Mouse (Mus musculus): Measurements from ENCODE around the gene Scn10a. TPM values are rescaled to one million over a fixed set of nuclear protein-coding genes. Genes with fewer than 3 reads are reported as not detected.

Gene Scn10a
- polyA plus RNA-seq, 1 experiment from 2014 or later, result 1.8 TPM

GRCm38 (mm10) chr9:119566214-119566613 lies 152.9 kb downstream of the Scn10a start:
- WGBS, result 6% methylated on average over 10 of the region's 10 CpGs
- DNase-seq (ENCODE audit: low spot score), result peak; percentile 58
- no peaks in the 10 kb centered on the region; the same call in 1 of the 2 replicates for H3K4me1 ChIP-seq (ENCODE audit: control insufficient read depth, insufficient read depth, low read length)
- no peak overlapping the region for H3K27ac ChIP-seq (replicated peaks; ENCODE audit: low read depth, low read length)
- H3K9ac ChIP-seq (ENCODE audit: low read depth, low read length), result no peak overlapping the region
- H3K9me3 ChIP-seq (ENCODE audit: control insufficient read depth, low read length), result no peaks in the 10 kb centered on the region
- peak; percentile 89 for ATAC-seq (ENCODE audit: low read depth)
- no peak overlapping the region for H3K4me2 ChIP-seq (ENCODE audit: low read depth, low read length)
- H3K27me3 ChIP-seq (replicated peaks; ENCODE audit: control insufficient read depth, insufficient read depth, low read length), result peaks cover 24% of the 10 kb centered on the region
- H3K36me3 ChIP-seq (ENCODE audit: control insufficient read depth, insufficient read depth, low read length), result no peaks in the 10 kb centered on the region
- no peak overlapping the region for H3K4me3 ChIP-seq (ENCODE audit: low read depth, low read length)

GRCm38 (mm10) chr9:119564803-119565202 lies 154.3 kb downstream of the Scn10a start:
- no peaks in the 10 kb centered on the region for H3K36me3 ChIP-seq (ENCODE audit: control insufficient read depth, insufficient read depth, low read length)
- no peak overlapping the region for H3K9ac ChIP-seq (ENCODE audit: low read depth, low read length)
- H3K4me2 ChIP-seq (ENCODE audit: low read depth, low read length), result no peak overlapping the region
- no peaks in the 10 kb centered on the region; the same call in 1 of the 2 replicates for H3K4me1 ChIP-seq (ENCODE audit: control insufficient read depth, insufficient read depth, low read length)
- H3K9me3 ChIP-seq (ENCODE audit: control insufficient read depth, low read length), result no peaks in the 10 kb centered on the region
- H3K27me3 ChIP-seq (replicated peaks; ENCODE audit: control insufficient read depth, insufficient read depth, low read length), result peaks cover 10% of the 10 kb centered on the region; the same call in 1 of the 2 replicates
- no peak overlapping the region for H3K27ac ChIP-seq (replicated peaks; ENCODE audit: low read depth, low read length)
- DNase-seq (ENCODE audit: low spot score) (no peak), ATAC-seq (ENCODE audit: low read depth) (no peak)
- H3K4me3 ChIP-seq (ENCODE audit: low read depth, low read length), result no peak overlapping the region
- 71% methylated on average over 6 of the region's 6 CpGs for WGBS

GRCm38 (mm10) chr9:119563617-119564016 lies 155.5 kb downstream of the Scn10a start:
- Histone ChIP-seq H3K9me3 (ENCODE audit: control insufficient read depth, low read length) (no peaks in the 10 kb centered on the region), H3K4me2 (ENCODE audit: low read depth, low read length) (no peak overlapping the region), H3K36me3 (ENCODE audit: control insufficient read depth, insufficient read depth, low read length) (no peaks in the 10 kb centered on the region), H3K4me3 (ENCODE audit: low read depth, low read length) (no peak overlapping the region), H3K27ac (replicated peaks; ENCODE audit: low read depth, low read length) (no peak overlapping the region), H3K4me1 (ENCODE audit: control insufficient read depth, insufficient read depth, low read length) (no peaks in the 10 kb centered on the region; the same call in 1 of the 2 replicates), H3K9ac (ENCODE audit: low read depth, low read length) (no peak overlapping the region), H3K27me3 (replicated peaks; ENCODE audit: control insufficient read depth, insufficient read depth, low read length) (peaks cover 10% of the 10 kb centered on the region; the same call in 1 of the 2 replicates)
- DNase-seq (ENCODE audit: low spot score) (no peak), ATAC-seq (ENCODE audit: low read depth) (no peak)
- 55% methylated on average over 6 of the region's 6 CpGs for WGBS

GRCm38 (mm10) chr9:119562256-119562655 lies 156.9 kb downstream of the Scn10a start:
- no peak overlapping the region for H3K27ac ChIP-seq (replicated peaks; ENCODE audit: low read depth, low read length)
- ATAC-seq (ENCODE audit: low read depth) (no peak), DNase-seq (ENCODE audit: low spot score) (no peak)
- H3K9me3 ChIP-seq (ENCODE audit: control insufficient read depth, low read length), result no peaks in the 10 kb centered on the region
- H3K4me1 ChIP-seq (ENCODE audit: control insufficient read depth, insufficient read depth, low read length), result no peaks in the 10 kb centered on the region; the same call in 1 of the 2 replicates
- no peaks in the 10 kb centered on the region for H3K36me3 ChIP-seq (ENCODE audit: control insufficient read depth, insufficient read depth, low read length)
- no peak overlapping the region for H3K4me3 ChIP-seq (ENCODE audit: low read depth, low read length)
- H3K4me2 ChIP-seq (ENCODE audit: low read depth, low read length), result no peak overlapping the region
- 56% methylated on average over 12 of the region's 12 CpGs for whole genome bisulfite sequencing
- H3K9ac ChIP-seq (ENCODE audit: low read depth, low read length), result no peak overlapping the region
- peaks cover 10% of the 10 kb centered on the region; the same call in 1 of the 2 replicates for H3K27me3 ChIP-seq (replicated peaks; ENCODE audit: control insufficient read depth, insufficient read depth, low read length)

GRCm38 (mm10) chr9:119561746-119562145 lies 157.4 kb downstream of the Scn10a start:
- Histone ChIP-seq H3K36me3 (ENCODE audit: control insufficient read depth, insufficient read depth, low read length) (no peaks in the 10 kb centered on the region), H3K9me3 (ENCODE audit: control insufficient read depth, low read length) (no peaks in the 10 kb centered on the region), H3K27ac (replicated peaks; ENCODE audit: low read depth, low read length) (no peak overlapping the region), H3K4me1 (ENCODE audit: control insufficient read depth, insufficient read depth, low read length) (no peaks in the 10 kb centered on the region; the same call in 1 of the 2 replicates), H3K4me2 (ENCODE audit: low read depth, low read length) (no peak overlapping the region), H3K27me3 (replicated peaks; ENCODE audit: control insufficient read depth, insufficient read depth, low read length) (peaks cover 7% of the 10 kb centered on the region; the same call in 1 of the 2 replicates), H3K9ac (ENCODE audit: low read depth, low read length) (no peak overlapping the region), H3K4me3 (ENCODE audit: low read depth, low read length) (no peak overlapping the region)
- DNase-seq (ENCODE audit: low spot score), result no peak
- 41% methylated on average over 8 of the region's 8 CpGs for WGBS
- ATAC-seq (ENCODE audit: low read depth), result no peak

- Histone ChIP-seq H3K27me3 (replicated peaks; ENCODE audit: control insufficient read depth, insufficient read depth, low read length) (0 out of 2 replicates have a peak, but pooled peaks cover 1% of the 10 kb centered on the region), H3K4me2 (ENCODE audit: low read depth, low read length) (no peak overlapping the region), H3K4me3 (ENCODE audit: low read depth, low read length) (no peak overlapping the region), H3K9me3 (ENCODE audit: control insufficient read depth, low read length) (no peaks in the 10 kb centered on the region), H3K27ac (replicated peaks; ENCODE audit: low read depth, low read length) (no peak overlapping the region), H3K4me1 (ENCODE audit: control insufficient read depth, insufficient read depth, low read length) (no peaks in the 10 kb centered on the region; the same call in 1 of the 2 replicates), H3K36me3 (ENCODE audit: control insufficient read depth, insufficient read depth, low read length) (no peaks in the 10 kb centered on the region), H3K9ac (ENCODE audit: low read depth, low read length) (no peak overlapping the region)
- ATAC-seq (ENCODE audit: low read depth) (no peak), DNase-seq (ENCODE audit: low spot score) (peak; percentile 59)
- 55% methylated on average over 16 of the region's 16 CpGs for WGBS
Observed at GRCm38 (mm10) chr9:119559537-119560276, 159.4 kb downstream of the Scn10a start.

Other genes starting within 250 kb of the Scn10a start
- gene Scn5a, start 140.3 kb downstream of the Scn10a start, polyA plus RNA-seq (2014; fragmentation: Nextera tagmentation; extraction: Ambion mirVana), result 0.51 and 0.67 TPM in 2 replicates
- gene Scn11a, start 106.1 kb upstream of the Scn10a start, polyA plus RNA-seq (2014; fragmentation: Nextera tagmentation; extraction: Ambion mirVana), result 0.38 and 0.89 TPM in 2 replicates
- 46.5 and 50.2 TPM in 2 replicates for gene Wdr48, start 175.6 kb upstream of the Scn10a start, polyA plus RNA-seq (2014; fragmentation: Nextera tagmentation; extraction: Ambion mirVana)
- gene Gorasp1, start 218.2 kb upstream of the Scn10a start, polyA plus RNA-seq (2014; fragmentation: Nextera tagmentation; extraction: Ambion mirVana), result 29.9 and 32.4 TPM in 2 replicates
- gene Ttc21a, start 218.3 kb upstream of the Scn10a start, polyA plus RNA-seq (2014; fragmentation: Nextera tagmentation; extraction: Ambion mirVana), result 0.52 and 0.72 TPM in 2 replicates

Measured in embryonic facial prominence, embryonic 14.5 days (tissue).